Mouse (Mus musculus) kidney, adult 2 months (tissue): ENCODE results near the gene Vasn.

Source experiments
- CTCF ChIP-seq: fragments of 200-500 bp; conservative IDR thresholded peaks from 2 replicates; pipeline ENCODE4 v1.5.1; 2011; ENCODE audit warnings: low read depth, mild to moderate bottlenecking, control low read depth, low read length, moderate library complexity, mixed read lengths; ENCODE audit not compliant: insufficient read depth, insufficient read length
- POLR2A ChIP-seq: fragments of 200-500 bp; IDR thresholded peaks from one replicate; pipeline ENCODE4 v1.6.1; 2011; ENCODE audit warnings: low read depth, low read length, control low read depth

GRCm38 (mm10) chr16:4616829-4617228, 22.9 kb upstream of the Vasn start:
- TF ChIP-seq POLR2A (no peak), CTCF (no peak)
